Mouse (Mus musculus): ENCODE data around the gene Klrb1c. TPM values are rescaled to one million over a fixed set of nuclear protein-coding genes. Genes with fewer than 3 reads are reported as not detected.
"Not testable (repeated sequence)": the region's sequence is repeated elsewhere in the genome, so short reads cannot be mapped to it uniquely, and the experiment has no call there.

The Klrb1c gene
- polyA plus RNA-seq, 1 experiment: not detected

DNA sequence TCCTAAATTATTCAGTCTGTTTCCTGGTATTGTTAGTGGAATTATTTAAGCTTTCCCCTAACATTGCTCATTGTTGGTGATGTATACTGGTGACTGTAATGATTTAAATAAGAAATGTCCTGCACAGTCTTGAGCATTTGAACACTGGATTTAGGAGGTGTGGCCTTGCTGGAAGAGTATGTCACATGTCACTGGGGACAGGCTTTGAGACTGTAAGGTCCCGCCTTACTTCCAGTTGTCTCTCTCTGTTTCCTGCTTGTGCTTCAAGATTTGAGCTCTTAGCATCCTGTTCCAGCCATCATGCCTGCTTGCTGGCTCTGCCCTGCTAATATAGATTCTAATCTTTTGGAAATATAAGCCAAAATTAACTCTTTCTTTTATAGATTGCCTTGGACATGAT is 23.8 kb downstream of the Klrb1c start:
- H3K4me3 ChIP-seq (ENCODE audit: insufficient read depth, low read length): no peak overlapping the region
- H3K27ac ChIP-seq (ENCODE audit: insufficient read depth, low read depth, low read length): no peak overlapping the region
- H3K4me1 ChIP-seq (ENCODE audit: control insufficient read depth, insufficient read depth, low read length): peaks cover 5% of the 10 kb centered on the region
- TF ChIP-seq CTCF (IDR thresholded peaks at IDR 0.05; ENCODE audit: low read depth, low read length): no peak
- TF ChIP-seq POLR2A (IDR thresholded peaks at IDR 0.05; ENCODE audit: borderline replicate concordance, low read depth, low read length): no peak

DNA sequence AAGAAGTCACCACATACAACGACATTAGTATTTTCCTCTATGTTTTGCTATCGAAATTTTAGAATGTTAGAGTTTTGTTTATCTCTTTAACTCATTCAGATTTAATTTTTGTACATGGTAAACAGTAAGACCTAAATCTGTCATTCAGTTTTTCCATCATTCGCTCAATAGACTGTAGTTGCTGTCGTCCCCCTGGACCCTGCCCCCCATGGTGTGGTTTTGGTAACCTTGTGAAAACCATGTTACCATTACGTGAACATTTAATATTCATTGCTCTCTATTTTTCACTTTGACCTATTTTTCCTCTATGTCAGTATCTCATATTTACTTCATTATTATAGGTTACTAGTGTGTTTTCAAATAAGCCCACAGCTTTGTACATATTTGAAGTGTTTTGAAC is 24.4 kb downstream of the Klrb1c start:
- peaks cover 5% of the 10 kb centered on the region for H3K4me1 ChIP-seq (ENCODE audit: control insufficient read depth, insufficient read depth, low read length)
- TF ChIP-seq CTCF (IDR thresholded peaks at IDR 0.05; ENCODE audit: low read depth, low read length): no peak
- no peak for TF ChIP-seq POLR2A (IDR thresholded peaks at IDR 0.05; ENCODE audit: borderline replicate concordance, low read depth, low read length)
- H3K4me3 ChIP-seq (ENCODE audit: insufficient read depth, low read length): peak overlapping the region; percentile 62
- H3K27ac ChIP-seq (ENCODE audit: insufficient read depth, low read depth, low read length): no peak overlapping the region

DNA sequence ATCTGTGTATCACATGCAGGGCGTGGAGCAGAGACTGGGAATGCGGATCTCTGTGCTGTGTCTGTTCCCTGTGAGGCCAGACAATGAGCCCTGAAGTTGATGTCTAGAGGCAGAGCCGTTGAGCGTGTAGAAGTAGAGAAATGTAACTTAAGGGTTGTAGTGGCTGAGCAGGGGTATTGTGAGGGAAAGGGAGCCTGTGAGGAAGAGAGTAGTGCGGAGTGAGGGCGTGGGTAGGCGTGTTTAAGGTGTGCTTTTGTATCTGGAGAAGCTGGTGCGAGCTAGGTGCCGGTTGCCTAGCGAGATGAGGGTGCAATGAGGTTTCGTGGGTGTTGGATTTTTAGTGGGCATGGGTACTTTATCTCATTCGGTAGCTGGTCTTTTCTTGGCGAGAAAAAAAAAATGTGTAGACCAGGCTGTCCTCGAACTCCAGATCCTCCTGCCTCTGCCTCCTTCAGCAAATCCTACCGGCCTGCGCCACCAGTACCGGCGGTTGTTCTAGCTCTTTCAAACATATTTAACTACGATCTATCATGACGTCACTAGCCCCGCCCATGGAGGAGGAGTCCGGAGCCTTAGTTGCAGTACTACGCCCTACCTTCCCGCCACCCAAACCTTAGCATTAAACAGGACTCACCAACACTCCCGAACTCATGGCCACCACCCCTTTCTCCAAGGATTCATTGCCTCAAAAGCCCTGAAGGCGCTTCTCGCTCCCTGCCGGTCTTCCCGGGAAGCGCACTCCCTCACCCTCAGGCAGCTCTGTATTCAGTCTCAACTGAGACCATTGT is 25.1 kb downstream of the Klrb1c start:
- H3K4me1 ChIP-seq (ENCODE audit: control insufficient read depth, insufficient read depth, low read length): peaks cover 5% of the 10 kb centered on the region
- H3K4me3 ChIP-seq (ENCODE audit: insufficient read depth, low read length): peak overlapping the region; percentile 62
- no peak for TF ChIP-seq CTCF (IDR thresholded peaks at IDR 0.05; ENCODE audit: low read depth, low read length)
- TF ChIP-seq POLR2A (IDR thresholded peaks at IDR 0.05; ENCODE audit: borderline replicate concordance, low read depth, low read length): no peak
- H3K27ac ChIP-seq (ENCODE audit: insufficient read depth, low read depth, low read length): no peak overlapping the region

DNA sequence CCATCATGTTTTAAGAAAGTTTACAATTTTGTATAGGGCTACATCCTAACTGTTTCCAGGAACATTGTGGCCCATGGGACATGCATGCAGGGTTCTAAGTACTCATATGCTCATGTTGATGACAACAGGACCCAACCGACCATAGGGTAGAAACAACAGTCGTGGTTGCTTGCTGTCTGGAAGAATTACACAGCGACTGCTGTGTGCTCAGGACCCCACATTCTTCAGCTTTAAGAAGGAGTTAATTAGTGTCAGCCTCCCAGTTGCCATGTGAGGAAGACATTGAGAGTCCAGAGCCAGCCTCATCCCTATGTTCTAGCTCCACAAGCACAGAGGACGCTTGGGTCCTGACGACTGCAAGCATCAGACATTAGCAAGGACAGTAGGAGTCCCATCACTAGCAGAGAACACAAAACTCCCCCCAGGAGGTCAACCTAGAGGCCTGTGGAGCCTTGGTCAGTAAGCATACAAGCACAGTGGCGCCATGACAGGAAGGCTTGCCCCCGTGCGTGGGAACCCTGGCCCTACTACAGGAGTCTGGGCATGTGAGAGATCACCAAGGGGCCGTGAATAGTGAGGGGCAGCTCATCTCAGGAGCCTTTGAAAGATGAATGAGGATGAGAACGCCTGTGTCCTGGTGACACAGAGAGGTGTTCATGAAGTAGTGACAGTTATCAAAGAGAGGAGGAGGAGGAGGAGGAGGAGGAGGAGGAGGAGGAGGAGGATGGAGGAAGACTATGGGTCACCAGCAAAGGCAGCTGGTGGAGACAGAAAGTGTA is 25.9 kb downstream of the Klrb1c start:
- H3K27ac ChIP-seq (ENCODE audit: insufficient read depth, low read depth, low read length); H3K4me1 ChIP-seq (ENCODE audit: control insufficient read depth, insufficient read depth, low read length): not testable (repeated sequence)
- H3K4me3 ChIP-seq (ENCODE audit: insufficient read depth, low read length): peak overlapping the region; percentile 59

DNA sequence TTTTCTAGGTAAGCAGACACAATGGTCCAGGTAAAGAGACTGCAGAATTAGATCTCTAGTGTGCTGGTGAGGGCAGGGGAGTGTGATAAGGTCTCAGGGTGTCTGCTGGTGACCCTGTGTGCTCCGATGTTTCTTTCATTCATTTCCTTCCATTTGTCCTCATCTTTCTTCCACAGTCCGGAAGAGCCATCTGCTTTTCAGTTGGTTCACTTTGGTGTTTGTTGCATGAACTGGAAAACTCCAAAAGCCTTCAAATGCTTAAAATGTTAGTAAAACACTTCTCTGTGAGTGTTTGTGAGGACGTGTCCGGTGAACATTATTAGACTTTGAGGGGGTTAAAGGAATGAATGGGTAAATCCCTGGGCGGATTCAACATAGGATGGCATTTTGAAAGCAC is 27.9 kb downstream of the Klrb1c start:
- peak overlapping the region; percentile 66 for H3K4me3 ChIP-seq (ENCODE audit: insufficient read depth, low read length)
- no peak overlapping the region for H3K27ac ChIP-seq (ENCODE audit: insufficient read depth, low read depth, low read length)
- TF ChIP-seq CTCF (IDR thresholded peaks at IDR 0.05; ENCODE audit: low read depth, low read length) (no peak), POLR2A (IDR thresholded peaks at IDR 0.05; ENCODE audit: borderline replicate concordance, low read depth, low read length) (no peak)
- H3K4me1 ChIP-seq (ENCODE audit: control insufficient read depth, insufficient read depth, low read length): peaks cover 3% of the 10 kb centered on the region

DNA sequence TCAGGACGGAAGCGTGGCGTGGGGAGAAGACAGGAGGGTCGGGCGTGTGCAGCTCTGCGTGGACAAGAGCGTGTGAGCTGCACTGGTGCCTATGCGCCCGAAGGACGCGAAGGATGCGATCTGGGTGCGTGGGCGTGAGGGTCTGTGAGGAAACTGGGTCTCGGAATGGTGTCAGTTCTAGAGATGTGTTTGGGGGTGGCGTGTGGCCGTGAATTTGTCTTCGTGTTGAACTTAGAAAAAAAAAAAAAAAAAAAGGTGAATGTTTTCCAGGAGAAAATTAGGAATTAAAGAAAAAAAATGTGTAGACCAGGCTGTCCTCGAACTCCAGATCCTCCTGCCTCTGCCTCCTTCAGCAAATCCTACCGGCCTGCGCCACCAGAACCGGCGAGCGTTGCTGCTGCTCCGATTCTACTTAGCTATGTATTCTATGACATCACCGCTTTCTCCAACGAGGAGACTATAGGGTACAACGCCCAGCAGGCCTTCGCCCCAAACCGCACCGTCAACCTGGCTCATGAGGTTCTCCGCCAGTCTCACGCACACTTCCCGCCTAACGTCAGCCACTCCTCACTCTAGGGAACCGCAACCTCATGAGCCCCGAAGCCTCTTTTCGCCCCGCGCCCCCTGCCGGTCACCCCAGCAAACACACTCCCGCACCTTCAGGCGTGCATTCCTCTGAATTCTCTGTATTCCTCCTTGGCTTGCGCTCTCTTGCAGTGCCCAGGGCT is 28.4 kb downstream of the Klrb1c start:
- peak; percentile 71 for TF ChIP-seq CTCF (IDR thresholded peaks at IDR 0.05; ENCODE audit: low read depth, low read length)
- H3K27ac ChIP-seq (ENCODE audit: insufficient read depth, low read depth, low read length): peak overlapping the region; percentile 33
- H3K4me3 ChIP-seq (ENCODE audit: insufficient read depth, low read length): peak overlapping the region; percentile 91
- not testable (repeated sequence) for H3K4me1 ChIP-seq (ENCODE audit: control insufficient read depth, insufficient read depth, low read length)

DNA sequence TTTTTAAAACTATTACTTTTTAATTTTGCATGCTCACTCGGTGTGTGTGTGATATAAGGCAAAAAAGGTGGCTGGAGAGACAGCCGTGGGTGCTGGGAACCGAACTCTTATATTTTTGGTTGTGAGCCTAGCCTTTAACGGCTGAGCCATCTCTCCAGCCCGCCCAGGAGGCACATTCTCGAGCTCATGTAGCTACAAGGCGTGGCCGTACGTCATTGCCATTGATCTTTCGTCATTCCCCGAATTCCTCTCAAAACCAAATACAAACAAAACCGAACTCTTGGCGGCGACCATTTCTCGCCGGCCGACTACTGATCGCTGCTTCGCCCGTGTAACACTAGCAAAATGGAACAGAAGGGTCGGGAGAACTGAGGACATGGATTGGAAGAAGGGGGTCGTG is 29.0 kb downstream of the Klrb1c start:
- H3K4me3 ChIP-seq (ENCODE audit: insufficient read depth, low read length): peak overlapping the region; percentile 91
- H3K4me1 ChIP-seq (ENCODE audit: control insufficient read depth, insufficient read depth, low read length): not testable (repeated sequence)
- H3K27ac ChIP-seq (ENCODE audit: insufficient read depth, low read depth, low read length): peak overlapping the region; percentile 33

DNA sequence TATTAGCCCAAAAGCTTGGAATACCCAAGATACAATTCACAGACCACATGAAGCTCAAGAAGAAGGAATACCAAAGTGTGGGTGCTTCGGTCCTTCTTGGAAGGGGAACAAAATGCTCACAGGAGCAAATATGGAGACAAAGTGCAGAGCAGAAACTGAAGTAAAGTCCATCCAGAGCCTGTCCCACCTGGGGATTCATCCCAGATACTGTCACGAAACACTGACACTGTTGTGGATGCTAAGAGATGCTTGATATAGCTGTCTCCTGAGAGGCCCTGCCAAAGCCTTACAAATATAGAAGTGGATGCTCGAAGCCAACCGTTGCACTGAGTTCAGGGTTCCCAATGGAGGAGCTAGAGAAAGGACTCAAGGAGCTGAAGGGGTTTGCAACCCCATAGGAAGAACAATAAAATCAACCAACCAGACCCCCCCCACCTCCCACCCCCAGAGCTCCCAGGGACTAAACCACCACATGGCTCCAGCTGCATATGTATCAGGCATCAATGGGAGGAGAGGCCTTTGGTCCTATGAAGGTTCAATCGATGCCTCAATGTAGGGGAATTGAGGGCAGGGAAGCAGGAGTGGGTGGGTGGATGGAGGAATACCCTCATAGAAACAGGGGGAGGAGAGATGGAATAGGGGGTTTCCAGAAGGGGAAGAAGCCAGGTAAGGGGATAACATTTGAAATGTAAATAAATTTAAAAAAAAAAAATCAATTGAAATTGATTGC is 29.6 kb downstream of the Klrb1c start:
- Histone ChIP-seq H3K4me1 (ENCODE audit: control insufficient read depth, insufficient read depth, low read length) (peaks cover 5% of the 10 kb centered on the region; the same call in 1 of the 2 replicates), H3K27ac (ENCODE audit: insufficient read depth, low read depth, low read length) (no peak overlapping the region), H3K4me3 (ENCODE audit: insufficient read depth, low read length) (no peak overlapping the region)
- TF ChIP-seq POLR2A (IDR thresholded peaks at IDR 0.05; ENCODE audit: borderline replicate concordance, low read depth, low read length) (no peak), CTCF (IDR thresholded peaks at IDR 0.05; ENCODE audit: low read depth, low read length) (no peak)

DNA sequence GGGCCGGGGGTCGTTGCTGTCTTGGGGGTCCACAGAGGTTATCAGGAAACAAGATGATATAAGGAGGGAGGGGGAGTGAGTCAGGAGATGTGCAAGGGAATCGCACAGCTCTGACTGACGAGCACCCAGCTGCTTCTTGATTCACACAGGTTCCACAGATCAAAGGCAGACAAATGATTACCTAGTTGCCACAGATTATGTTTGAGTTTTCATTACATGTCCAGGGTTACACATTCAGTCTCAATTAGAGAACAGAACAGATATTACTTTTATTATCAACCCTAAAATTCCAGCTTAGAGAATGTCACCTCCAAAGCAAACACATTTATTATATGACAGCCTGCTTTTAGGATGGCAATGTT is 33.6 kb downstream of the Klrb1c start:
- not testable (repeated sequence) for H3K4me3 ChIP-seq (ENCODE audit: insufficient read depth, low read length); H3K4me1 ChIP-seq (ENCODE audit: control insufficient read depth, insufficient read depth, low read length); H3K27ac ChIP-seq (ENCODE audit: insufficient read depth, low read depth, low read length)

DNA sequence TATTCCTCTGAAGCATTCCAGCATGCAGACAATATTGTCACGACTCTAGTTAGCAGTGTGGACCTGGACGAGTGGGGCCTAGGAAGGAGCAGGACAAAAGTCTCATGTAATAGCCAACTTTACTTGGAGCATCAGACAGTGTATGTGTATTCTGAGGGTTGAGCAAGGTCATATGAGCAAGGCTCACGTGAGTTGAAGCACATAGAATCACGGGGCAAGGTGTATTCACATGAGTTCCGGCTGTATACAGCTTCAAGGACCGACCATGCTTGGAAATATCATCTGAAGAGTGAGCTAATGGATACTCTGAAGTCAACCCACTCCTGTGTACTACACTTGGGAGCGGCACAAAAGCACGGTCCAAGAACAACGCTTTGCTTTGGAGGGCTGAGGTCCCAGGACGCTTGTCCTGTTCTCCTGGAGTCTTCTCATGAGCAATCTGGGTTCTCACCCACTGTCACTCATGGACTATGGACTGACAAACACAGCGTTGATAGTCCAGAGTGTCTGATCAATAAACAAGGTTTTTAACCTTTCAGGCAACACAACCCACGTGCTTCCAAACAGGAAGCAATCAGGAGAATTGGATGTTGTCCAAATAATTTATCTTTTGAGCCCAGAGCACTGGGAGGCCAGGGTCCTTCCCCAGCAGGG is 34.1 kb downstream of the Klrb1c start:
- not testable (repeated sequence) for H3K27ac ChIP-seq (ENCODE audit: insufficient read depth, low read depth, low read length); H3K4me3 ChIP-seq (ENCODE audit: insufficient read depth, low read length); H3K4me1 ChIP-seq (ENCODE audit: control insufficient read depth, insufficient read depth, low read length)

DNA sequence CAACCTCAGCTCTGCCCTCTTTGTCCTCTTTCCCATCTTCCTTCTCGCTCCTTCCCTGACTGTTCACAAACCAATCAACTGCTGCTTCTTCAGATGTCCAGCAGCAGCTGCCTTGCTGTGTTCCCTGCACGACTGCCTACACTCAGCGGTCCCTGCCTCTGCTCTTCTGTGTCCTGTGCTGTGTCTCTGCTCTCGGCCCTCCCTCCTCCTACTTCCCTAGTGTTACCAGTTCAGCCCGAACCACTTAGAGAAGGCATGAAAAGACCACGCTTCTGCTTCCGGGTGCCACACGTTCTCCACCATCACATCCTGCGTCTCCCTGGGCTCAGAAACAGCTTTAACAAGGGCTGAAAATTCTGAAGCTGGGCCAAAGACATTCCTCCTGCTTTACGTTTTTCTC is 34.8 kb downstream of the Klrb1c start:
- H3K4me3 ChIP-seq (ENCODE audit: insufficient read depth, low read length): peak overlapping the region; percentile 17; the same call in 1 of the 2 replicates
- not testable (repeated sequence) for H3K27ac ChIP-seq (ENCODE audit: insufficient read depth, low read depth, low read length); H3K4me1 ChIP-seq (ENCODE audit: control insufficient read depth, insufficient read depth, low read length)

All from bone marrow macrophage, adult 2 months (primary cell).